Mouse (Mus musculus) liver, embryonic 13.5 days (tissue): ENCODE measurements around the gene Ndufv3. TPM values are rescaled to one million over a fixed set of nuclear protein-coding genes. Genes with fewer than 3 reads are reported as not detected.
A peak's percentile ranks its signal among the peaks of the same experiment; 100 is the strongest.

ENCODE experiments used
- ATAC-seq: fragments of 200-750 bp; cut with Nextera tagmentation; 2 replicates; pipeline ENCODE4 v1.8.0; 2017; ENCODE audit warnings: low read depth, mild to moderate bottlenecking, moderate number of reproducible peaks, moderate library complexity
- DNase-seq: peaks from one replicate; pipeline ENCODE4 v3.0.0; 2022
- H3K27ac ChIP-seq: fragments of 300-500 bp; sonication (generic); 2 replicates; pipeline ENCODE4 v1.5.1; 2015; ENCODE audit warnings: moderate library complexity, mild to moderate bottlenecking, inconsistent platforms
- H3K27me3 ChIP-seq: fragments of 300-500 bp; sonication (generic); 2 replicates; pipeline ENCODE4 v1.6.1; 2015; ENCODE audit warnings: mild to moderate bottlenecking, inconsistent platforms
- H3K36me3 ChIP-seq: fragments of 300-500 bp; sonication (generic); 2 replicates; pipeline ENCODE4 v1.6.1; 2015; ENCODE audit warnings: mild to moderate bottlenecking, inconsistent platforms
- H3K4me1 ChIP-seq: fragments of 300-500 bp; sonication (generic); replicated peaks from 2 replicates; pipeline ENCODE4 v1.6.1; 2015; ENCODE audit warnings: inconsistent platforms
- H3K4me2 ChIP-seq: fragments of 300-500 bp; sonication (generic); 2 replicates; pipeline ENCODE4 v1.6.1; 2015; ENCODE audit warnings: inconsistent platforms, mild to moderate bottlenecking, moderate library complexity
- H3K4me3 ChIP-seq: fragments of 300-500 bp; sonication (generic); replicated peaks from 2 replicates; pipeline ENCODE4 v1.5.1; 2015; ENCODE audit warnings: mild to moderate bottlenecking, inconsistent platforms
- H3K9ac ChIP-seq: fragments of 300-500 bp; sonication (generic); 2 replicates; pipeline ENCODE4 v1.6.1; 2015; ENCODE audit warnings: mild to moderate bottlenecking, inconsistent platforms
- H3K9me3 ChIP-seq: fragments of 300-500 bp; sonication (generic); replicated peaks from 2 replicates; pipeline ENCODE4 v1.6.1; 2016; ENCODE audit warnings: inconsistent platforms
- WGBS: fragments of 180-500 bp; shearing (Covaris S2); methylation state at CpG from one replicate; pipeline ENCODE4 v1.1.7; 2015; ENCODE audit not compliant: insufficient replicate concordance; 5-methylcytosine and 5-hydroxymethylcytosine counted together
- polyA plus RNA-seq: library from polyadenylated mRNA; unstranded; fragments of >200 nt; fragmentation: Nextera tagmentation; extraction: Ambion mirVana; gene quantifications from 2 replicates; pipeline ENCODE4 v1.2.1, GENCODE M21; 2015

Gene Ndufv3
- 163 and 179 TPM in 2 replicates for polyA plus RNA-seq

GRCm38 (mm10) chr17:31519946-31520838 is at the start of gene Ndufv3, which contains the start of gene Wdr4:
Gene Ndufv3 (plus strand): TSS chr17:31520115.
Gene Wdr4 (minus strand): TSS chr17:31519980.
- H3K9me3 ChIP-seq, result no peaks in the 10 kb centered on the region
- ATAC-seq (peak; percentile 96), DNase-seq (peak; percentile 99)
- H3K27me3 ChIP-seq, result no peaks in the 10 kb centered on the region
- H3K4me2 ChIP-seq, result peak within 1 kb of the TSS; percentile 90
- peaks cover 32% of the 10 kb centered on the region for H3K4me1 ChIP-seq
- WGBS, result under 1% methylated on average over 45 of the region's 45 CpGs
- H3K27ac ChIP-seq, result peak within 1 kb of the TSS; percentile 78
- H3K4me3 ChIP-seq, result peak within 1 kb of the TSS; percentile 82
- peak within 1 kb of the TSS; percentile 81 for H3K9ac ChIP-seq
- H3K36me3 ChIP-seq, result peaks cover 21% of the 10 kb centered on the region

DNA sequence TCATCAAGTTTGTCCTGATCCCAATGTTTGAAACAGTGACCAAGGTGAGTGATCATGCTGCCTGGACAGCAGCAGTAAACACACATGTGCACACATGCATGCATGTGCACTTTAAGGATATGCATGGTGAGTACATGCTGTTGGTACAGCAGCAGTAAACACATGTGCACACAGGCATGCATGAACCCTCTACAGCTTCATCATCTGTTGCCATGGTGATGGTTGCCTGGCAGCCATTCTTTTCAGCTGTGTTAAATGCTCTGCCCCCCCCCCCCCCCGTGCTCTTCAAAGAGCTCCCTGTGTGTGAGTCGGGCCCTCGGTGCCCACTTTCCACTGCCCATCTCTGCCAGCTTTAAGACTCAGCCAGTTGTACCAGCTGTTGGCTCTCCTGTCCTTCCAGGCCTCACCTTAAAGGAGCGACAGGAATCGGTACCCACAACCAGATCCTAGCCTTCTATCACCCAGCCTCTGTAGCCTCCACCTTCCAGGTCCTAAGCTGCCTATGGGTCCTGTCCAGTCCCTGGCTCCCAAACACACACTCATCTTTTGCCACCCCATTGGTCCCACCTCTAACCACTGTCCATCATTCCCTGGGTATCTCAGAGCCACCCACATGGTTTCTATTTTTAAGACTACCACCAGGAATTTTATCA is 49.0 kb upstream of the Ndufv3 start:
- H3K27me3 ChIP-seq, result no peaks in the 10 kb centered on the region
- ATAC-seq, result no peak
- no peak overlapping the region for H3K4me3 ChIP-seq
- no peaks in the 10 kb centered on the region for H3K9me3 ChIP-seq
- WGBS, result 74% methylated on average over 5 of the region's 5 CpGs
- DNase-seq, result no peak
- no peak overlapping the region for H3K4me2 ChIP-seq
- no peak overlapping the region for H3K9ac ChIP-seq
- no peak overlapping the region for H3K27ac ChIP-seq
- peaks cover 7% of the 10 kb centered on the region; the same call in 1 of the 2 replicates for H3K4me1 ChIP-seq
- H3K36me3 ChIP-seq, result no peaks in the 10 kb centered on the region

DNA sequence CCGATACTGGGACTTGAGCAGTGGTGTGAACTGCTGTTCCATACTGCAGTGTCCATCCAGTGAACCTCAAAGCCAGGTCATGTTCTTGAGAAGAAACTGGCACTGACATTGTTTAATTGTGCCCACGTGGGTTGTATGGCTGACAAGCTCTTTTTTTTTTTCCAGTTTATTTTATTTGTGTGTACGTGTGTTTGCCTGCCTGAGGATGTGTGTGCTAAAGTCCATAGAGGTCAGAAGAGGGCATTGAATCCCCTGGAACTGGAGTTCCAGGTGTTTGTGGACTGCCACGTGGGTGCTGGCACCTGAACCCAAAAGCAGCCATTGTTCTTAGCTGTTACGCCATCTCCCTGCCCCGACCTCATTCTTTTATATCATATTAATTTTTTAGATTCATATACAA is 45.5 kb upstream of the Ndufv3 start:
- 52% methylated on average over 6 of the region's 6 CpGs for WGBS
- no peak overlapping the region for H3K27ac ChIP-seq
- ATAC-seq, result no peak

GRCm38 (mm10) chr17:31478606-31479005 is 41.3 kb upstream of the Ndufv3 start:
- H3K9ac ChIP-seq, result no peak overlapping the region
- H3K27me3 ChIP-seq, result no peaks in the 10 kb centered on the region
- H3K9me3 ChIP-seq, result no peaks in the 10 kb centered on the region
- ATAC-seq, result no peak
- H3K27ac ChIP-seq, result no peak overlapping the region
- DNase-seq, result no peak
- H3K36me3 ChIP-seq, result no peaks in the 10 kb centered on the region
- 58% methylated on average over 7 of the region's 7 CpGs for WGBS
- no peak overlapping the region for H3K4me3 ChIP-seq
- no peak overlapping the region for H3K4me2 ChIP-seq
- H3K4me1 ChIP-seq, result peaks cover 11% of the 10 kb centered on the region

More for the DNA sequence above, 45.5 kb upstream of the Ndufv3 start:
- no peaks in the 10 kb centered on the region for H3K27me3 ChIP-seq
- H3K9ac ChIP-seq, result no peak overlapping the region
- H3K4me3 ChIP-seq, result no peak overlapping the region
- no peaks in the 10 kb centered on the region for H3K36me3 ChIP-seq
- DNase-seq, result no peak
- peaks cover 7% of the 10 kb centered on the region for H3K4me1 ChIP-seq
- H3K9me3 ChIP-seq, result no peaks in the 10 kb centered on the region
- H3K4me2 ChIP-seq, result no peak overlapping the region

DNA sequence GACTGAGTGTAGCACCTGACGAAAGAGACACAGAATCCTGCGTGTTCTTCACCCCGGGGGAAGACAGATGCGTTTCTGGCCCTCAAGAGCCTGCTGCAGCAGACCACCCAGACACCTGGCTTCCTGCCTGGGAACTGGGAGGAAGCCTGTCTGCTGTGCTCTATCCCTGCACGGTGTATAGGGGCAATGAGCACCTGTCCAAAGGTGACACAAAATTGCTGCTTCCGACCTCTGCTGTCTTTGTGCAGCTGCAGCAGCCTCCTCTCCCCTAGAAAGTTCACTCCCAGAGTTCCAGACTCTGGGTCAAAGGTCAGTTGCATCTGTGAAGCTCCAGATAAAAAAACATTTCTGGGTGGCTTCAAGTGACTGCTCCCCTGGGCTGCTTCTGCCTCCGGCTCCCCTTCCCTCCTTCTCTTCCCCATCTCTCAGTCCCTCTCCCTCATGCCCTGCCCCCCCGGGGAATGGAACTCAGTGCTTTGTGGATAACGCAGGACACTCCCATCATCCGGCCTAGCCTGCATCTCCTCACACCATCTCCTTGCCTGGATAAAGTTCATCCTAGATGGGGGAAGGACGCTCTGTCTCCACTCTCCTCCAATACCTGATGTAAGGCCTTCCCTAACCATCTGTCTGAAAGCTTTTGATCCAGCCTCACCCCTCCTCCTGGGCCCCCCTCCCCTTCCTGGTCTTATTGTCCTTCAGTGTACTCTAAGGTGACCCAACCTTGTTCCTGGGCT is 40.6 kb upstream of the Ndufv3 start:
- Histone ChIP-seq H3K27me3 (no peaks in the 10 kb centered on the region), H3K4me1 (peaks cover 11% of the 10 kb centered on the region), H3K9ac (no peak overlapping the region), H3K4me3 (no peak overlapping the region), H3K27ac (no peak overlapping the region), H3K36me3 (no peaks in the 10 kb centered on the region), H3K4me2 (no peak overlapping the region), H3K9me3 (no peaks in the 10 kb centered on the region)
- DNase-seq (no peak), ATAC-seq (no peak)
- 57% methylated on average over 11 of the region's 11 CpGs for WGBS

- no peak for ATAC-seq
- Histone ChIP-seq H3K4me1 (peaks cover 14% of the 10 kb centered on the region; the same call in 1 of the 2 replicates), H3K9ac (no peak overlapping the region), H3K9me3 (no peaks in the 10 kb centered on the region), H3K4me2 (no peak overlapping the region), H3K4me3 (no peak overlapping the region), H3K27ac (no peak overlapping the region), H3K27me3 (no peaks in the 10 kb centered on the region), H3K36me3 (no peaks in the 10 kb centered on the region)
- no peak for DNase-seq
- WGBS, result 74% methylated on average over 10 of the region's 10 CpGs
These were observed 33.2 kb upstream of the Ndufv3 start for GRCm38 (mm10) chr17:31486616-31487198.

GRCm38 (mm10) chr17:31487433-31488060 is 32.4 kb upstream of the Ndufv3 start:
- ATAC-seq (no peak), DNase-seq (no peak)
- Histone ChIP-seq H3K4me2 (no peak overlapping the region), H3K4me3 (no peak overlapping the region), H3K36me3 (no peaks in the 10 kb centered on the region), H3K27me3 (no peaks in the 10 kb centered on the region), H3K9me3 (no peaks in the 10 kb centered on the region), H3K27ac (no peak overlapping the region; the same call in 1 of the 2 replicates), H3K9ac (no peak overlapping the region), H3K4me1 (peaks cover 9% of the 10 kb centered on the region; the same call in 1 of the 2 replicates)
- WGBS, result 45% methylated on average over 6 of the region's 6 CpGs

DNA sequence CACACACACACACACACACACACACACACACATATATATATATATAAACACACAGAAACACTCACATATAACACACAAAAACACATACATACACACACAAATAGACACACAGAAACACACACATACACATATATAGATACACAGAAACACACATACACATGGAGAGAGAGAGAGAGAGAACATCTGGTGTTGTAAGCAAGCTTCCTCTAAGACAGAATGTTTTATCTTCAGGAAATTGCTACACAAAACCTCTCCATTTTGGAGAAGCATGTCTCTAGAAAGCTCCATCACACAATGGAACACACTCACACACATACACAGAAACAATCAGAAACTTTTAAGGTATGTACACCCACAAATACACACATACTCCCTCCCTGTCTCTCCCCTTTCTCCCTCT is 28.6 kb upstream of the Ndufv3 start:
- H3K27me3 ChIP-seq, result no peaks in the 10 kb centered on the region
- H3K9ac ChIP-seq, result no peak overlapping the region
- H3K4me1 ChIP-seq, result peaks cover 9% of the 10 kb centered on the region; the same call in 1 of the 2 replicates
- no peak for ATAC-seq
- no peak overlapping the region for H3K4me2 ChIP-seq
- no peak overlapping the region for H3K27ac ChIP-seq
- H3K4me3 ChIP-seq, result no peak overlapping the region
- peaks cover 15% of the 10 kb centered on the region for H3K36me3 ChIP-seq
- no peak for DNase-seq
- H3K9me3 ChIP-seq, result no peaks in the 10 kb centered on the region

DNA sequence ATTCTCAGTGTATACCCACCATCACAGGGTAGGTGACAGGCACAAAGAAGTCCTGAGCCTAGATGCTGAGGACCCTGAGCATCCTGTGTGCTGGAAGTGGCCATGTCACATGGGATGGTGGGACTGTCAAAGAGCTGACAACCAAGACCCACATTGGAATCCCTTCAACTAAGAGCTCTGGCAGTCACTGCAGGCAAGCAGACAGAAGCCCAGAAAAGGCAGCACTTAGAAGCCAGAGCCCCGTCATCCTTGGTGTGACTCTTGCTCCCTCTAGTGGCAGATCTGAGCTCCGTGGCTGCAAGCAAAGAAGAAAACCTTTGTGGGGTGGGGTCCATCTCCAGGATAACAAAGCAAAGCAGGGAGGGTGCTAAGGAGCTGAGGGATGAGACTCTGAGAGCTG is 27.5 kb upstream of the Ndufv3 start:
- no peak overlapping the region for H3K4me2 ChIP-seq
- 2% methylated on average over 2 of the region's 2 CpGs for WGBS
- ATAC-seq, result no peak

GRCm38 (mm10) chr17:31494989-31495388 is 24.9 kb upstream of the Ndufv3 start:
- Histone ChIP-seq H3K27ac (no peak overlapping the region), H3K27me3 (no peaks in the 10 kb centered on the region), H3K4me2 (no peak overlapping the region), H3K9ac (no peak overlapping the region), H3K9me3 (no peaks in the 10 kb centered on the region), H3K4me1 (no peaks in the 10 kb centered on the region), H3K4me3 (no peak overlapping the region), H3K36me3 (peaks cover 51% of the 10 kb centered on the region)
- ATAC-seq, result no peak
- WGBS, result 76% methylated on average over 1 of the region's 1 CpGs
- no peak for DNase-seq

More for the DNA sequence above, 27.5 kb upstream of the Ndufv3 start:
- Histone ChIP-seq H3K4me3 (no peak overlapping the region), H3K4me1 (peaks cover 6% of the 10 kb centered on the region; the same call in 1 of the 2 replicates), H3K9ac (no peak overlapping the region), H3K27ac (no peak overlapping the region), H3K36me3 (peaks cover 25% of the 10 kb centered on the region), H3K27me3 (no peaks in the 10 kb centered on the region), H3K9me3 (no peaks in the 10 kb centered on the region)
- DNase-seq, result peak; percentile 40
